Mouse (Mus musculus): Measurements from ENCODE around the gene Cadps. TPM values are rescaled to one million over a fixed set of nuclear protein-coding genes. Genes with fewer than 3 reads are reported as not detected.

Cadps gene
- polyA plus RNA-seq, 1 experiment from 2014 or later: 0.62 TPM

DNA sequence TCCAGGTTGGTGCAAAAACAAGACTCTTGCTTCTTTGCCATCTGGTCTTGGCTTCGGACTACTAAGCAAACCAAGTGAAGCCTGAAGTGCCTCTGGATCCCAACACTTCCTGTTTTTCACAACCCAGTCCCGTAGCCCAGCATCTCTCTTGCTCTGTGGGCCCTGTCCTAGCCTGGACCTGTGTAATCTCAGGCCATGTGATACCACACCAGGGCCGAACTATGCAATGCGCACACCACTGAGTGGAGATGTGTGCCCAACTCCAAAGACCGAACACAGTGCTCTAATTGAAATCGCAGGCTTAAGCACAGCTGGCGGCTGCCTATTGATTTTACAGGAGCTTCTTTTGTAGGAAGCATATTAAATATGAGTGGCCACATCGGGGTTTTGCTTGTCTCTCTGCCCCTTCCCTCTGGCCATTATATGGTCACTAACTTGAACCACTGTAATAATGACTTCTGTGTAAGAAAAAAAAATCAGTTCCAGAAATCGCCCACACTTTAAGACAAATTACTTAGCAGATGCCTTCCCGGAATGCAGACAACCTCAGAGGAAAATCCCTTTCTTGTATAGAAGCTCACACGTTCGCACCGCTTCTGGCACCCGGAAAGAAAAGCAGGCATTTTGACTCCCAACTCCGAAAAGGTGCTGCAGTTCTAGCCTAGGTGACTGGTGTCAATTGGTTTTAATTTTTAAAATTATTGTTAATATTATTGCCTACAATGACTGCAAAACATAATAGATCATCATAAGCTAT is 473.4 kb downstream of the Cadps start:
- DNase-seq (ENCODE audit: low spot score): no peak
- no peaks in the 10 kb centered on the region for H3K9me3 ChIP-seq (ENCODE audit: control insufficient read depth, low read length)
- no peaks in the 10 kb centered on the region for H3K36me3 ChIP-seq (ENCODE audit: control insufficient read depth, insufficient read depth, low read length)
- no peak for ATAC-seq (replicated peaks; ENCODE audit: low FRiP score)
- 10% methylated on average over 15 of the region's 15 CpGs for WGBS
- H3K4me3 ChIP-seq (ENCODE audit: low read depth, low read length): no peak overlapping the region
- H3K27ac ChIP-seq (ENCODE audit: low read depth, low read length): no peak overlapping the region
- no peak overlapping the region for H3K4me2 ChIP-seq
- H3K27me3 ChIP-seq (replicated peaks; ENCODE audit: control insufficient read depth, insufficient read depth, low read length): peaks cover 78% of the 10 kb centered on the region
- H3K4me1 ChIP-seq (replicated peaks; ENCODE audit: control insufficient read depth, insufficient read depth, low read length): no peaks in the 10 kb centered on the region
- no peak overlapping the region for H3K9ac ChIP-seq (ENCODE audit: low read depth, low read length)

DNA sequence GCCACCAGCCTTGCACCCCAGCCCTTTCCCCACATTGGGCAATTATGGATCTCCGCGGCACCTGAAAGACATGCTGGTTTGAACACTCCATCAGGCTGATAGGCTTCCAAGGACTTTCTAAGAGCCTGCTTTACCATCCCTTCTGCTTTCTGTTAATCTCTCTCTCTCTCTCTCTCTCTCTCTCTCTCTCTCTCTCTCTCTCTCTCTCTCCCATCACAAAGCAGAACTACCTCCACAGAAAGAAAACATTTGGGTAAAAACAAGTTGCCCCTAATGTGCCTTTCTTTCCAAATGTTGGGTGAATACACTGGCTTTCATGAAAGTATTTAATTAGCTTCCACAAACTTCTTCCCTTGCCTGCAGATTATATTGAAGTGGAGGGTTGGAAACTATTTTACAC is 474.8 kb downstream of the Cadps start, which contains the start of gene Fezf2:
Gene Fezf2, minus strand, starts transcription at position 101 of the 400 bp plus-strand sequence.
- WGBS: 3% methylated on average over 2 of the region's 2 CpGs
- no peaks in the 10 kb centered on the region for H3K36me3 ChIP-seq (ENCODE audit: control insufficient read depth, insufficient read depth, low read length)
- ATAC-seq (replicated peaks; ENCODE audit: low FRiP score): no peak
- H3K27me3 ChIP-seq (replicated peaks; ENCODE audit: control insufficient read depth, insufficient read depth, low read length): peaks cover 90% of the 10 kb centered on the region
- no peak for DNase-seq (ENCODE audit: low spot score)
- no peak within 1 kb of the TSS for H3K9ac ChIP-seq (ENCODE audit: low read depth, low read length)
- H3K27ac ChIP-seq (ENCODE audit: low read depth, low read length): no peak within 1 kb of the TSS
- no peaks in the 10 kb centered on the region for H3K4me1 ChIP-seq (replicated peaks; ENCODE audit: control insufficient read depth, insufficient read depth, low read length)
- H3K9me3 ChIP-seq (ENCODE audit: control insufficient read depth, low read length): no peaks in the 10 kb centered on the region
- H3K4me2 ChIP-seq: no peak within 1 kb of the TSS
- H3K4me3 ChIP-seq (ENCODE audit: low read depth, low read length): no peak within 1 kb of the TSS

DNA sequence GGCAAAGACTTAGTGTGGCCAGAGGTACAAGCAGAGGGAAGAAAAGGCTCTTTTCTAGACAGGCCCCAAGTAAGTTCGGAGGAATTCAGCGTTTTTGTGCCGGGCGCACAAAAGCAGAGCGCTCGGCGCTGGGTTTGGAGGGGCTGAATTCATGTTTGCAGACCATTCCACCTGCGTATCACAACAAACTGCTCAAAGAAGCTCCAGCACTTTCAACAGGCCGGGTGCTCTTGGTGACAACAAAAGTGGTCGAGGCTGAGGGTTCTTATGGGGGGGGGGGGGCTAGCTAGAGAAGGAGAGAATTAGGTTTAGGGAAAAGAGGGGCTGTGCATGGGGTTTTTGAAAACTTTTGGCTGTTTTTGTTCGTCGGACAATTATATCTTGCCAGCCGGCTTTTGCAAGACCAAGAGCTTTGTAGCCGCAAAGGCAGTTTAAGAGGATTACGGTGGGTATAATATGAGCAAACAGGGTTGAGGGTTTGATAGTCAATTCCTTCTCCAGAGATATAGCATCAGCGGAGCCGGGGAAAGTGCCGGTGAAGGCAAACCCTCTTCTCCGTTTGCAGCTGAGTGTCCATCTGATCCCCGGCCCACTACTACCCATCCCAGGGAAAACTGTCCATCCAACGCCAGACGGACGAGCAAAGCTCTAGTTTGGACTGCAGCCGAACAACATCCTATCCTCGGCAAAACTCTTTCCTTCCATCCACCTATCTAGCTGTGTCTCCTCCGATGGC is 475.8 kb downstream of the Cadps start:
- Histone ChIP-seq H3K27ac (ENCODE audit: low read depth, low read length) (no peak overlapping the region), H3K4me3 (ENCODE audit: low read depth, low read length) (peak overlapping the region; percentile 12; the same call in 1 of the 2 replicates), H3K4me2 (no peak overlapping the region), H3K9ac (ENCODE audit: low read depth, low read length) (no peak overlapping the region), H3K36me3 (ENCODE audit: control insufficient read depth, insufficient read depth, low read length) (no peaks in the 10 kb centered on the region), H3K4me1 (replicated peaks; ENCODE audit: control insufficient read depth, insufficient read depth, low read length) (no peaks in the 10 kb centered on the region), H3K9me3 (ENCODE audit: control insufficient read depth, low read length) (no peaks in the 10 kb centered on the region), H3K27me3 (replicated peaks; ENCODE audit: control insufficient read depth, insufficient read depth, low read length) (peaks cover 98% of the 10 kb centered on the region)
- WGBS: 4% methylated on average over 26 of the region's 26 CpGs
- DNase-seq (ENCODE audit: low spot score) (no peak), ATAC-seq (replicated peaks; ENCODE audit: low FRiP score) (no peak)

DNA sequence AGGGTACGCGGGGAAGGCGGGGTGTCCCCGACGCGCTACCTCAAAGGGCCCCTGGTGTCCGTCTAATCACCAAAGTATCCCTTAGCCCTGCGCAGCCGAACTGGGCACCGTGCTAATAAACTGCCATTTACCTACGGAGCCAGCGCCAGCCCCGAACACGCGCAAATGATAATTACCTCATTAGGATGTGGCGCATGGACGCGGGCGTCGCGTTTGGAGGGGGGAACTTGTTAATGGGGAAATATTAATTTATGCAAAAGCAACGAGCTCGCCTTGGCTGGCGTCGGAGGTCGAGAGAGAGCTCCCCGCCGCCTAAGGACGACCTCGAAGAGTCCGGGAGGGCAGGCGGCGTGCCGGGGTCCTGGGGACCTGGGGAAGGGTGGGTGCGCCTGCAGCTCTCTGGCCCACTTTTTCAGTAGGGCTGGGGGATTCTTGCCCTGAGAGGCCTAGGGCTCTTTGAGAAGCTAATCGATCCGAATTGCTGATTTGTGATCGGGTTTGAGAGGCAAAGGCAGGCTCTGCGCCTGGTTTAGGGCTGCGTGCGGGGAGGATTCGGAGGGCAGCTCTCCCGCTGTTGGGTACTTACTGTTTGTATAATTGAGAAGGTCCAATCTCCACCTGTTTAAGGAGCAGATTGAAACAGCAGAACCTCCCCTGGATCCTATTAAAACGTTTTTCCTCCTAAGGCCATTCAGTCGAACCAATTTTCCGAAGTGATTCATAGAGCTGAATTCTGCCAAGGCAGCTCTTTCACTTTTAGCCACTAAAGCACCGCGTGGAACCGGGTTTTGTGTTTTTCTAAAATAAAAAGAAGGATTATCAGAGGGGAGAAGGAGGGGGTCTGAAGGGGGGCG is 476.6 kb downstream of the Cadps start:
- Histone ChIP-seq H3K27ac (ENCODE audit: low read depth, low read length) (no peak overlapping the region), H3K4me2 (peak overlapping the region; percentile 26; the same call in 1 of the 2 replicates), H3K36me3 (ENCODE audit: control insufficient read depth, insufficient read depth, low read length) (no peaks in the 10 kb centered on the region), H3K4me3 (ENCODE audit: low read depth, low read length) (peak overlapping the region; percentile 12; the same call in 1 of the 2 replicates), H3K9ac (ENCODE audit: low read depth, low read length) (no peak overlapping the region), H3K4me1 (replicated peaks; ENCODE audit: control insufficient read depth, insufficient read depth, low read length) (no peaks in the 10 kb centered on the region), H3K27me3 (replicated peaks; ENCODE audit: control insufficient read depth, insufficient read depth, low read length) (peaks cover 100% of the 10 kb centered on the region), H3K9me3 (ENCODE audit: control insufficient read depth, low read length) (no peaks in the 10 kb centered on the region)
- ATAC-seq (replicated peaks; ENCODE audit: low FRiP score) (no peak), DNase-seq (ENCODE audit: low spot score) (peak; percentile 39)
- WGBS: 1% methylated on average over 49 of the region's 50 CpGs

DNA sequence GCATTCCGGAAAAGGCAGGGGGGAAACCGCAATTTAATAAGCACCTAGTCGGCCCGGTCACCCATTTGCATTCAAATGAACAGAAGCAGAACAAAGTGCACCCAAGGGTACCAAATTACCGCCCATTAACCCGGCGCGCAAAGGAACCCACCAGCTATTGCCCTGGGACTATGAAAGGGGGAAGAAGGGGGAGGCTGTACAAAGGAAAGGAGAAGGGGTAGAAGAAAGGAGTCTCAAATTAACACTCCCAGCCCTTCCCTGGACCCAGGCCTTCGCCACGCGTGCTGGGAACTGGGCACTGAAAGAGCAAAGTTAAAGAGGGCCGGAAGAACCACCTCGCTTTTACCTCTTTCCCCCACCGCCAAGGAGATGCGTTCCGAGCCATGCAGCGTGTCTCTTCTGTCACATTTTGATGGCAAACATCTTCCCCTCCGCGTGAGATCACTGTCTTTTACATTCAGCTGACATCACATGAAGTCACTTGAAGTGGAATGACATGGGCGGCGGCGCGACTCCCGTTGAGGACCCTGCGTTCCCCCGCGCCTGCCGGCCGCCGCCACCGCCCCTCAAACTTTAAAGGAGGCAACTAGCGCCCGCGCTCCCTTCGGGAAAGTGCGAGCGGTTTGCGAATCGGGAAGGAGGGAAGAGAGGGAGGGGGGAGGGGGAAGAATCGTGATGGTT is 477.5 kb downstream of the Cadps start:
- no peak for ATAC-seq (replicated peaks; ENCODE audit: low FRiP score)
- Histone ChIP-seq H3K4me3 (ENCODE audit: low read depth, low read length) (no peak overlapping the region), H3K27me3 (replicated peaks; ENCODE audit: control insufficient read depth, insufficient read depth, low read length) (peaks cover 100% of the 10 kb centered on the region), H3K4me1 (replicated peaks; ENCODE audit: control insufficient read depth, insufficient read depth, low read length) (no peaks in the 10 kb centered on the region), H3K9me3 (ENCODE audit: control insufficient read depth, low read length) (no peaks in the 10 kb centered on the region), H3K9ac (ENCODE audit: low read depth, low read length) (no peak overlapping the region), H3K36me3 (ENCODE audit: control insufficient read depth, insufficient read depth, low read length) (no peaks in the 10 kb centered on the region), H3K4me2 (no peak overlapping the region), H3K27ac (ENCODE audit: low read depth, low read length) (no peak overlapping the region)
- DNase-seq (ENCODE audit: low spot score): peak; percentile 34
- WGBS: under 1% methylated on average over 40 of the region's 40 CpGs

DNA sequence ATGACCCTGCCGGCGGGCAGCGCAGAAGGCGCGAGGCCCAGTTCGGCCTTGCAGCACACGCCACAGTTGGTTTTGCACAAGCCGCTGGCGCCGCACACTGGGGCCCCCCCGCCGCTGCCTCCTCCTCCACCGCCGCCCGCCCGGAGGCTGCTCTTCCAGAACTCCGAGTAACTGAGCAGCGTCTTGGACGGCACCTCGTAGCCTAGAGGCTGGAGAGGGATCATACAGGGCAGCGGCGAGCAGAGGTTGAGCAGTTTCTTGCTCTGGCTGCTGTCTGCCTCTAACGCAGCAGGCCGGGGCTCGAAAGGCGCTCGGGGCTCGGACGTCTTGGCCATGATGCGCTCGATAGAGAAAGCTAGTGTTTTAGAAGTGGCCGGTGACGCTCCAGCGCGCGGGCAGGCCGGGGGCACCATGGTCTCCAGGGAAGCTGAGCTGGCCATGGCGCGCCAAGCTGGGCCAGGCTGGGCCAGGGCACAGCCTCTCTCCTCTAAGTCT is 478.1 kb downstream of the Cadps start:
- no peak overlapping the region for H3K9ac ChIP-seq (ENCODE audit: low read depth, low read length)
- under 1% methylated on average over 39 of the region's 39 CpGs for WGBS
- no peak for ATAC-seq (replicated peaks; ENCODE audit: low FRiP score)
- DNase-seq (ENCODE audit: low spot score): peak; percentile 37
- no peaks in the 10 kb centered on the region for H3K4me1 ChIP-seq (replicated peaks; ENCODE audit: control insufficient read depth, insufficient read depth, low read length)
- no peak overlapping the region for H3K4me3 ChIP-seq (ENCODE audit: low read depth, low read length)
- no peaks in the 10 kb centered on the region for H3K9me3 ChIP-seq (ENCODE audit: control insufficient read depth, low read length)
- H3K36me3 ChIP-seq (ENCODE audit: control insufficient read depth, insufficient read depth, low read length): no peaks in the 10 kb centered on the region
- H3K27me3 ChIP-seq (replicated peaks; ENCODE audit: control insufficient read depth, insufficient read depth, low read length): peaks cover 100% of the 10 kb centered on the region
- H3K27ac ChIP-seq (ENCODE audit: low read depth, low read length): no peak overlapping the region
- no peak overlapping the region for H3K4me2 ChIP-seq

DNA sequence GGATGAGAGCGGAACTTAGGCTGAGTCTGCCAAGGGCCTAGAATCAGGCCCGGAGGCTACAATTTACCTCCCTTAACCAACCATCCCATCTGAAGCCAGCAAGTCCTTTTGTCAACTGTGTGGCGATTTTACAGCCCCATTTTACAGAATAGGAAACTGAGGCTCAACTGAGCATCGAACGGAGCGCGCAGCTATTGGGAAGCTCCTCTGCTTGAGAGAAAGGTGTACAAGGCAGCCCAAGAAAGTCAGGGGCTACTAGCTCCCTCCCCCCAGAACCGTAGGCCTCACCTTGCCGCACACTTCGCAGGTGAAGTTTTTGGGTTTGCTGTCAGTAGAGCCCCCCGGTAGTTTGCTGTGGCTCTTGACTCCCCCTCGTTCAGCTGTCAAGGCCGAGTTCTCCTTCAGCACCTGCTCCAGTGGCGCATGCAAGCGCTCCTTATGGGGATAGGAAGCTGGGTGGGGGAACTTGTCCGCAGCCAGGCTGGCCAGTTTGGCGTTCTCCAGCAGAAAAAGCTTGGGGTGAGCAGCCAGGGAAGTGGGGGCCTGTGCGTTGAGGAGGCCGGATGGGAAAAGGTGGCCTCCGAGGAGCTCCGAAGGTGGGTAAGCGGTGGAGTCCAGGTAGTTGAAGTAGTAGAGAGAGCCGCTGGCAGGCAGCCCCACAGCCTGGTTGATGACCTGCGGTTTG is 478.7 kb downstream of the Cadps start:
- peak; percentile 33 for DNase-seq (ENCODE audit: low spot score)

More for the DNA sequence above, 478.7 kb downstream of the Cadps start:
- no peak overlapping the region for H3K4me3 ChIP-seq (ENCODE audit: low read depth, low read length)
- no peaks in the 10 kb centered on the region for H3K9me3 ChIP-seq (ENCODE audit: control insufficient read depth, low read length)
- H3K36me3 ChIP-seq (ENCODE audit: control insufficient read depth, insufficient read depth, low read length): no peaks in the 10 kb centered on the region
- no peak overlapping the region for H3K9ac ChIP-seq (ENCODE audit: low read depth, low read length)
- no peak overlapping the region for H3K4me2 ChIP-seq
- H3K4me1 ChIP-seq (replicated peaks; ENCODE audit: control insufficient read depth, insufficient read depth, low read length): no peaks in the 10 kb centered on the region
- no peak for ATAC-seq (replicated peaks; ENCODE audit: low FRiP score)
- H3K27me3 ChIP-seq (replicated peaks; ENCODE audit: control insufficient read depth, insufficient read depth, low read length): peaks cover 100% of the 10 kb centered on the region
- no peak overlapping the region for H3K27ac ChIP-seq (ENCODE audit: low read depth, low read length)
- 4% methylated on average over 24 of the region's 24 CpGs for WGBS
